Mouse (Mus musculus): ENCODE measurements at regions not wholly inside any gene's neighbourhood (a gene's known extent, or its start where the extent isn't known, plus 50 kb on each side); places are given as distances from the start of the nearest gene placed in this dataset.
A peak's percentile ranks its signal among the peaks of the same experiment; 100 is the strongest.

DNA sequence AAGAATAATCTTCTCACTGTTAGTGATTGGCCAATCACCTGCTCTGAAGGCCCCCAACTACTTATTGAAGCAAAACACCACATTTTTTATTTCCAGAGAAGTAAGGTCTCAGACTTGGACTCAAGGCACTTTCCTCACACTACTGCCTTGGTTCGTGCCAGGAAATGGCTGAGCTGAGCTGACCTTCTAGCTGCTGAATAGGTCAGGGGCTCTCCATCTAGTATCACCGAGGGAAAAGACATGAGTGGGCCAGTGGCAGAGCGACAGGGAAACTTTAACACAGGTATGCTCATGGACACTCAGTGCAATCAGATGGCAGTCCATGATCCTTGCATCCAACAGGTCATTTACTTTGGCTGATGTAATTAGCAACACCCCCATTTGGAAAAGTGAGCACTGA is 635.3 kb downstream of the Insc start:
- DNase-seq (ENCODE audit: low spot score in 2 of 2): no peak

DNA sequence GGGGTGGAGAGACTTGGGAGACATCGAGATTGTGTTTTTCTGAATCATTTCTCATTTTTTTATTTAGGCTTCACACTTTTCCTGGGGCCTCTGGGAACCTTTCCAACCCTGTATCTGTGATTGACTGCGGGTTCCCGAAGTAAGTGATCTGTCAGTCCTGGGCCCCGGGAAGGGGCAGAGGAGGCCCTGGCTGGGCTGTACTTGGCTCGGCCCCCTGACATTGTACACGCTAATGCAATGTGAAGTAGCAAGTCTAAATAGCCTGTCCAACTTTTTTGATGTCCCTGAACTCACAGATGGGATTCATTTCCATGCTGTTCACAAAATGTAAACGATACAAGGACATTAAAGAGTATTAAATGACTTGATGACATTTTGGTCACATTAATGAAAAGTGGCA is 636.1 kb downstream of the Insc start:
- no peak for DNase-seq (ENCODE audit: low spot score in 2 of 2)

DNA sequence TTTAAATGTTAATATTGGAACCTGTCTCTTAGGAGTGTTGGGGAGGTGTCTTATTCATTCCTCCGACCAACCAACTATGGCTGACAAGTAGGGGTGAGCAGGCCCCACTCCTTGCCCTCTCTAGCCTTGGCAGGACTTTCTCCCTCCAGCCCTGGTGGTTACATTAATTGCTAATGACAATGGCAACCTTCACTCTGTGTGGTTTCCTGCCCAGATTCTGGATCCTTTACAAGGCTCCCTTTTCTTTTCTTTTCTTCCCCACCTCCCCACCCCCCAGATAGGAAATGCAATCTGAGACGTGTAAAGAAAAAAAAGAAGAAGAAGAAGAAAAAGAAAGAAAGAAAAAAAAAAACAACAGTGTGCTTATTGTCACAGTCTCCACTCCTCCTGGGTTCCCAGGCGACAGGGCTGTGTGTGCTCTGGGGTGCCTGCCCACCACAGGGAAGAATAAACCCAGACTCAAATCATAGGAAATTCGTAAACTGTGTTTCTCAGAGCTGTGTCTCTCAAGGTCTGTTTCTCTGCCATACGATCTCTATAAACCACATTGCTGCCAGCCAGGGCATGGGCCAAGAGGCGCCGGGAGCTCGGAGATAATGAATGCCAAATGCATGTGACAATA is 637.6 kb downstream of the Insc start:
- no peak for DNase-seq (ENCODE audit: low spot score in 2 of 2)

DNA sequence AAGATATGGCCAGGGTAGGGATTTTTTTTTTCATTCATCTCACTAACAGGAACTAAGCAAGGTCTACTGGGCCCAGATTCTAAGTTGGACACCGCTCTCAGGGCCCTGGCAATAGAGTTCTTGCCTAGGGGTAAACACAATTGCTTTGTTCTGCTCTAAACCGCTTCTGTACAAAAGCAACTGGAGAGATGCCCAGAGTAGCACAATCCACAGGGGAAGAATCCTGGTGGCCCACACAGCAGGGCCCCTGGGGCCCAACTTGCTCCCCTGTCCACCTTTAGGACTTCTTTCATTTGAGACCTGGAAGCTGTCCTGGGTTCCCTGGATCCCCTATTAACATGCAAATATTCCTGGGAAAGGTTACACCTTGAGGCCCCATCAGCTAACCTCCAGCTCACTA is 639.4 kb downstream of the Insc start:
- DNase-seq (ENCODE audit: low spot score in 2 of 2): no peak

DNA sequence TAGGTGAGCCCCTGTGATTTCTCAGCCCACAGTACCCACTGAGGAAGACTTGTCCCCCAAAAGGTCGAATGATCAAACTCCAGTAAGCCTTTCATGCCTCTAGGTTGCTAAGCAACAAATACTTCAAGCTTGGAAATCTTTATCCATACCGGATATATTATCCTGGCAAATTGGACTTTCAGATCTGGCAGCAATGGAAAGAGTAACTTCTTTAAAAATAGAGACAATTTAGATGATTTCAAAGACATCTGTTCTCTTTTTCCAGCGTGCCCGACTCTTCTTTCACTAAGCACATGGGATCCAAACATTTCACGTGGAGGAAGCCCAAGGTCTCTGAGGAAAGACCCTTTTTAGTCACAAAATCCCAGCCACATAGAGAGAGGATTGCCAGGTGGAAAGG is 645.4 kb downstream of the Insc start:
- DNase-seq (ENCODE audit: low spot score in 2 of 2): no peak

DNA sequence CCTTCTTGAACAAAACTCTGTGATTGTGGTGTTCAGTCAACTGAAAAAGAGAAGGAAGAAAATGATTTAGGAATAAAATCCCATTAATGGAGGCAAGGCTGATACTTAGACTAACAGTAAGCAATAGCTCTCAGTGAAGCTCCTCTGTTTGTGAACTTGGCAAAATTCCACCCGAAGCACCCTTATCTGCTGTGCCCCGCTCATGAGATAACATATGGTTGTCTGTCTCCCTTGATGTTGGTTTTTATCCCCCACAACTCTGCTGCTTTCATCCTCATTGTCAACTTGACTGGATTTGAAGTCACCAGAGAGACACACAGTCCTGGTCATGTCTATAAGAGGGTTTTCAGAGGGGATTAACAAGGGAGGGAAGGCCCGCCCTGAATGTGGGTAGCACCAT is 646.1 kb downstream of the Sox6 start:
- no peak for DNase-seq (ENCODE audit: low spot score in 2 of 2)

DNA sequence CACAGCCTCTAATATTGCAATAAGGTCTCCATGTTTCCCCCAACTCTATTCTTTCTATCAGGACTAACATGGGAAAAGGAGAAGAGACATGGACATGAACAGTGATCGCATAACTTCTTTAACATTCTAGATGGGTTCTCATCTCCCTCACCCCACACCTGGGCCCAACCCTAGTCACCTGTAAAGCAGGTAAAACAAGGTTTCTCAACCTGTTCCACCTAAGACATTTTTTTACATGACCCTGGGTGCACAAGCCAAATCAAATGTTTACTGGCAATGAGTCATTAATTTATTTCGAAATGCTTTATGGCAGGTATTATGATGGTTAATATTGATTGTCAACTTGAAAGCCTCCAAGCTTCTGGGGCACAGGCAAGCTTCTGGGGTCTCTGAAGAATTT is 640.4 kb downstream of the Sox6 start:
- DNase-seq (ENCODE audit: low spot score in 2 of 2): no peak

DNA sequence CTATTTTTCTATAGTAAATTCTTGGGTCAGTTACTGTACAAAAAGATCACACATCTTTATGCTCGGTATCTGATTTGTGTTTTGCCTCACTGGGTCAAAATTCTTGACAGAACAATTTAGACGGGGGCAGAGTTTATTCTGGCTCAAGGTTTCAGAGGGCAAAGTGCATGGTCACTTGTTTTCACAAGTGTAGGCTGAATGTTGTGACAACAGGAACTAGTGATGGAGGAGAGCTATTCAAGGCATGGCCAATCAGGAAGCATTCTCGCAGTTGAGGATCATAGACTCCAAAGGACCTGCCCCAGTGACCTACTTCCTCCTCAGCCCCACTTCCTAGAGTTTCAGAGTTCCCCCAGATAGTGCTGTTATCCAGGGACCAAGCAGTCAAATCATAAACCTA is 639.1 kb downstream of the Sox6 start:
- DNase-seq (ENCODE audit: low spot score in 2 of 2): no peak

DNA sequence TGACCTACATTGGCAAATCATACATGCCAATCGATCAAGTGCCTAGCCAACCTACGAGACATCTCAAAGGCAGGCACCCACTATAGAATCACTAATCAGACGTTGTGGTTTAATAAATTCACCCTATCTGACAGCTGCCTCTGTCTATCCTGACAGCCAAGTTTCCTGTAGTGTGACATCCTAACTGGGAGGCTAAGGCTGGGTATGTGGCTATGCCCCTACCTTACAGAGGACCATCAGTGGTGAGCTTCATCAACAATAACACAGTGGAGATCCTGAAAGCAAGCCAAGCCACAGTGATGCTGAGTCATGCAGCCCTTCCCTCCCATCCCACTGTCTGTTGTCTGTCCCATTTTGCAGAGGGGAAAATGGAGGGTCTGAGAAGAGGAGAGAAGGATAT is 630.7 kb downstream of the Sox6 start:
- no peak for DNase-seq (ENCODE audit: low spot score in 2 of 2)

DNA sequence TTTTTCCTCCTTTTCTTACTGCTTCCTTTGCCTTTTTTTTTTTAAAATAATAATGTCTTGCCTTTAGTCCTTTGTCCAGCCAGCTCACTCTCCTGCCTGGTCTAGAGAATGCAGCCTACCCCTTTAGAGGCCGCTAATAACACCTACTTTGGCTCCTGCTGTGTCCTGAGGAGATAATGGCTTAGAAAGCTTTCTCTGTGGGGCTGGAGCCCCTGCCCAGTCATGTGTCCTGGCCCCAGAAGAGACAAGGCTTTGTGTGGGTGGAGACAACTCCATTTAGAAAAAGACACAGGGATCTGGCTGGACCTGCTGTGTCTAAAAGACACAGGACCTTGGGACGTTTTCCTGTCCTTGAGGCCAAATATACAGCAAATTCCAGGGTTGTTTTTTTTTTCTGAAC is 629.7 kb downstream of the Sox6 start:
- no peak for DNase-seq (ENCODE audit: low spot score in 2 of 2)

DNA sequence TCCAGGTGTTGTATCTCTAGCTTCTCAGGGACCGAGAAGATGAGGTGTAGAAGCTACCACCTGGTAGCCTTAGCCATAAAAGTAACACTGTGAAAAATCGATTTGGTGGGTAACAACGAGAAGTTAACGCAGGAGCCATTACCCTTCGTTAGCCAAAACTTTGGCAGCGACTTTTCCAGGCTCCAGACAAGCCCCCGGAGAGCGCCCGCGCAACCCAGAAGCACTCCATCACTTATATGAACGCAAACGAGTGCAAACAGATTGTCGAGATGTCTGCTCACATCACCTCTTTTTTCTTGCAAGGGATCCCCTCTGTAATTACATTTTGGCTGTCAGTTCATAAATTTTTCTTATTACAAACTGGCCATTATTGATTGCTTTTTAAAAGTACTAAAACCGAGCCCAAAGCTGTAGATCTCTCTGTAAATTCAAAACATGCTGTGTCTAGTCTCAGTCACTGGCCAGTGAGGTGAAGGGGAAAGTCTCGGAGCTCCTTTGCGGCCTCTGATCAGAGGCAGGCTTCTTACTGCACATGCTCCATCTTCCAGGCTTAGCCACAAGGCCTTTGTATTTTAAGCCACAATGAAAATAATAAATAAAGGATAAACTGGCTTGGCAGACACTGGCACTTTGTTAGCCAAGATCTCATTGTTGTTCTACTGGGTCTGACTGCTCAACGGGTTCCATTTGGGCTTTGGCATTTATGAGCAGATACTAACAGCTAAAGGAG is 627.9 kb downstream of the Sox6 start:
- no peak for DNase-seq (ENCODE audit: low spot score in 2 of 2)

DNA sequence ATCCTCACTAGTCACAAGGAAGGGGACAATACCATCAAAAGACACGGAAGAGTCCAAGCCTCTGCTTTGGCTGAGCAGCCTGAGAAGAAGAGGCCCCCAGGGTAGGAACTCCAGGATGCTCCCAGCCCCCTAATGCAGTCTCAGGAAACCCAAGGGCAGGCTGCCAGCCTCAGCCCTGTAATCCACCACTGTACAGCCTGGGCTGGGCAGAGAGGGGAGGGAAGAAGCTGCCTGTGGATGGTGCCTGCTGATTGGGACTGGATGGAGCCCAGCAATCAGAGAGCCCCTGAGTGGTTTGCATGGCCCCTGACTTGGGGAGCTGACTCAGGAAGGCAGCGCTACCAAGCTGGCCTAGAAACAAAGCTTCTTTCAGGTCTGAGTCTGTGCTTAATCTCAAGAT is 627.1 kb downstream of the Sox6 start:
- peak in 1 of 2 experiments; percentile 40 for DNase-seq (ENCODE audit: low spot score in 2 of 2)

DNA sequence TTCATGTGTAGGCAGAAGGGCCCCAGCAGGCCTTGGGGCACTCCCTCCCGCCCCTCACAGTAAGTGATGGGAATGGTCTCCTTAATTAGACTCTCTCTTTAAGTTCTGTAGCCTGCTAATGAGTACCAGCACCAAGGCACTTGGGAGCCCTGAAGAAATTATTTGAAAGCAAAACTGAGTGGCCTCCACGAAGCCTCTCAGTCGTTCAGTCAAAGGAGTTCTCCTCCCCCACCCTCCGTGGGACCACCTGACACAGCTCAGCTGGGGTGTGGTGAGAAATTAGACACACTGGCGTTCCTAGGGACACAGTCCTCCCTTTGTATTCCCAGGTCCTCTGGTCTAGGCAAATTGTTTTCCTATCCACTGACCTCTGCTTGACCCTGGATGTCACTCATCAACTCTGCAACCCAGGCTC is 623.4 kb downstream of the Sox6 start:
- no peak for DNase-seq (ENCODE audit: low spot score in 2 of 2)
